Mouse (Mus musculus) CH12F3 (cell line): Measurements from ENCODE around the gene Rap1gap2.

ENCODE experiments used
- in situ Hi-C: fragments of 300-500 bp; cut with MboI; formaldehyde crosslinking; loops from 2 replicates; pipeline ENCODE4 v1.14.3; 2020; ENCODE audit warnings: low sequenced_read_pairs

Gene Rap1gap2

DNA sequence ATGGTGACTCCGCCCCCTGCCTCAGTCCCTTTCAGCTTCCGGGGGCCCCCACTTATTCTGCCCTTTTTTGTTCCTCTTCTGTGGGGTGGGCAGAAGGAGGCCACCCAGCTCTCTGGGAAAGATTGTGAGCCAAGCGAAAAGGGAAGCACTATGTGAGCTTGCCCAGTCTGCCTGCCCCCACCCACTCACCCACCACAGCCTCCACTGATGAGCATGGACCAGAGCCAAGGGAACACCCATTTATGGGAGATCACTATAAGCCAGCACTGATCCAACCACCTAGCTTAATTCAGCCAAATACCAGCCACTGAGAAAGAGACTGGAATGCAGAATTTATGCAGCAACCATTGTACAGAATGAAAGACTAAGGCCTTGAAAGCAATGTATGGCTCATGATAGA, 34.8 kb downstream of the Rap1gap2 start:
- in situ Hi-C loops = no loop called here

- in situ Hi-C loops = no loop called here
Measured at GRCm38 (mm10) chr11:74574768-74575434, 35.8 kb downstream of the Rap1gap2 start.

- in situ Hi-C loops = no loop called here
Measured at GRCm38 (mm10) chr11:74572459-74573061, 38.2 kb downstream of the Rap1gap2 start.

DNA sequence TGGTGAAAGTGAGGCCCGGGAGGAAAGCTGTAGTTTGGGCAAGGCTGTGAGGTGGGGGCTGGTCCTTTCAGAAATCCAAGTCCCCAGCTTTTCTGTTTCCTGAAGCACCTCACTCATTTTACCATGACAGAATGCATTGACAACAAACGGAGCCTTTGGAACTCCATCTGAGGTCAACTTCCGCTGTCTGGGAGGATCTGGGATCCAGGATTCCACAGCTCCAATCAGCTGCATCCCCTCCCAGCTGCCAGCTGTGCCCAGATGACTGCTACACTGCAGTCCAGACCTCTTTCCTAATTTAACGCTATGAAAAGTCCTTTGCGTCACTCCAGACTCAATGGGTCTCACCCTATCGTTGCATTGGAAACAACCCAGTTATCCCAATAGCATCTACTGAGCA, 41.0 kb downstream of the Rap1gap2 start:
- in situ Hi-C loops = no loop called here

DNA sequence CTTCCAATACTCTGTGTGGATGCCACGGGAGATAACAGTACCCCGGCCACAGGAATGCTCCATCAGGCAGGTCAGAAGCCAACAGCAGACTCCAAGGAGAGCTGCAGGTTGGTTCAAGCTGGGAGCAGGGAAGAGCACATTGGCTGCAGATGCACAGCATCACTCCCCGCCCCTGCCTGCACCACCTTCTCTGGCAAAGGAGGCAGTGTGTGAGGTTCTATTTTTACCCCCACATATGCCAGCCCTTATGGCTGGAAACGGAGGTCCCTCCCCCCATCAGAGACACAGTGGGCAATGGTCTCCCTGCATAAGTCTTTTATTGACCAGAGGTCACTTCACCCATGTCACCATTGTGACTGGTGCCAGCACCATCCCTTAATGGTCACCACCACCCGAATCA, 42.3 kb downstream of the Rap1gap2 start:
- in situ Hi-C loops = no loop called here

DNA sequence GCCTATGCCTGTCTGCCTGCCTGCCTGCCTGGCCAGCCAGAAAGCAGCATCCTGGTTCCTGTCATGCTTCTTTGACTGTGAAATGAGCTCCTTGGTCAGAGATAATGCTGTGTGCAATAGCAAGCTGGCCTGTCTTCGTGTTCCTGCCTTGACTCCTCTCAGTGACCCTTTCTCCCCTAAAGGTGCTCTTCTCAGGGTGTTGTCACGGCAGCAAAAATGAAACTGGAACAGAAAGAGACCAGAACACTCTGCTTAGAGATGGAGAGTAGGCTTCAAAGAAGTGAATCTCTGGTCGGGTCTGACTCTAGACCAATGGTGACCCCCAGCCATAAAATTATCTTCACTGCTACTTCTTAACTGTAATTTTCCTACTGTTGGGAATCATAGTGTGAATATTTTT, 42.7 kb downstream of the Rap1gap2 start:
- in situ Hi-C loops = no loop called here

DNA sequence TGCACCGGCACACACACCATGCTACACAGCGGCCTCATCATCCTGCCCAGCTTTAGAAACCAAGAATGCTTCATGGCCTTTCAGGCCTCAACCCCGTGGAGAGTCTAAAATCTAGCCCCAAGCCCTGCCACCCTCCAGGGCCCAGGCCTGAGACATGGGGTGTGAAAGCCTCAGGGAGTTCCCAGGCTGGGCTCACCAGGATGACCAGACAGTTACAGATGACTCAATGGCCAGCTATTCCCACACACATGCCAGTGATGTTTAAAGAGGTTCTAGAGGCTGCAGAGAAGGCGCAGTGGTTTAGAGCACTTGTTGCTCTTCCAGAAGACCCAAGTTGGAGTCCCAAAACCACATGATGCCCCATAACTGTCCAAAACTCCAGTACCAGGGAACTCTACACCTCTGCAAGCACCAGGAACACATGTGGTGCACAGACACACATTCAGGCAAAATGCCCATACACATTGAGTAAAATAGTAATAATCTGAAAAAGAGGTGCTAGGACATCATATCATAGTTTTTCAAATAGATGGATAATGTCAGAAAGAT, 44.3 kb downstream of the Rap1gap2 start:
- in situ Hi-C loops = no loop called here

DNA sequence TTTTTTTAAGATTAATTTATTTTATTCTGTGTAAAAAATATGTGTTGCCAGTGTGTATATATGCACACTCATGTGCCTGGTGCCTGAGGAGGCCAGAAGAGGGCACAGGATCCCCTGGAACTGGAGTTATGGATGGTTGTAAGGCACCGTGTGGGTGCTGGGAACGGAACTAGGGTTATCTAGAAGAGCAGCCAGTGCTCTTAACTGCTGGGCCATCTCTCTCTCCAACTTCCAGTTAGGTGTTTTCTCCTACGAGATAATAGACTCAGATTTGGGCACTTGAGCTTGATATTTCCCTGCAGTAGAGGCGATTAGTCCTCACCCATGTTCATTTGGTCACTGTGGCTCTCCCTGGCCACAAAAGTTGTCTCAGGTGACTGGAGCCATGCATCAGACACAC, 49.3 kb downstream of the Rap1gap2 start:
- in situ Hi-C loops = no loop called here

GRCm38 (mm10) chr11:74560600-74561227, 50.0 kb downstream of the Rap1gap2 start:
- in situ Hi-C loops = no loop called here

DNA sequence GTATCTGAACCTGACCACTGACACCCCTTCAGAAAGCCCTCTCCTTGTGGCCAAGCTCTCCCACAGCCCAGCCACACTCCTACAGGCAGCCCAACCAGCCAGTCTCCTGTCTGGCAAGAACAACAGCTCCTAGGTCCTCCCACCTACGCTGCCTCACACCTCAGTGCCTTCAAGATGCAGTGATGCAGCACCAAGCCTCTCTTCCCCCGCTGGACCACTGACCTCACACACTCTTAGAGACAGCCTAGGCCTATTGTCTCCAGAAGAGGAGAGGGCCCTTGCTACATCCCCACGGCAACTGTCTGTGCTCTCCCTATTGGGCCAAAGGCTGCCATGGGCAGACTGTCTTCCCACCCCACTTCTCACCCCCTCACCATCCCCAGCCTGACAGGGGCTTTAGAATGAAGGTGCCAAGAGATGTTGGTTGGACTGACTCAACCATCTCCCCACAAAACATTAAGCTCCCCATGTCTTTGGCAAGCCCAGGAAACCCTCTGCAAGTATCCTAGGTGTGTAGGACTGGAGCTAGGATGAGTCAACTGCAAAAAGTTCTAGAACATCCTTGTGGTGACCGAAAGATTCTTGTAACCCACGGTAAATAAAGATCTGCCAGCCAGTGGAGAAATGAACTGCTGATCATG, 50.8 kb downstream of the Rap1gap2 start:
- in situ Hi-C loops = no loop called here

GRCm38 (mm10) chr11:74558933-74559332, 51.8 kb downstream of the Rap1gap2 start:
- in situ Hi-C loops = no loop called here

DNA sequence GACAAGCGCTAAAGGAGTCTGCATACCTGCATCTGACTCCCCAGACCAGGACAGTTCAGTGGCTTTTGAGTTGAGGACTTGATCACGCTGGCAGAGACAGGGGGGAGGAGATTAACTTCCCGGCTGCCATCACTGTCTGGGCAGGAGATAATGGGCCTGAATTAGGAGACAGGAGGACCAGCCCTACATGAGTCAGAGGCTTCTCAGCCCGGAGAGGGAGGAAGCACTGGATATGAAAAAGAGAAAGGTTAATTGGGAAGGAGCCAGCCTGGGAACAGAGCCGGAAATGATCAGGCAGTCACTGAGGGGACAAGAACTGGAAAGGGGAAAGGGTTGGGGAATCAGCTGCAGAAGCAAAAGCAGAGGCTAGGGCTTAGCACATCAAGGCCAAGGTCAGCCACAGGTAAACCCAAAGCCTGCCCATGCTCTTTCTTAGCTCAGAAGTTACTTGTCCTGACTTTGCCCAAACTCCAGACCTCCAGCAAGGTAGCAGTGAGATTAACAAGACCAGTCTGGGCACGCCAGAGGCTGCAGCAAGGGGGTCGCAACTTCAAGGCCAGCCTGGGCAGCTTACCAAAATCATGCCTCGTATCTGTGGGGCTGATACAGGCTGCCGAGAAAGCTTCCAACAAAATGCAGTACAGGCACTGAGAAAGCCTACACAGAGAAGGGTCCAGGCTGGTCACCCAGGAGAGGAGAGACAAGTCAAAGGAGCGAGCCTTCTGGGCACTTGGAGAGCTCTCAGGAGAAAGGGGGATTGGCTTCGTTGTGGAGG, 53.1 kb downstream of the Rap1gap2 start:
- in situ Hi-C loops = no loop called here

DNA sequence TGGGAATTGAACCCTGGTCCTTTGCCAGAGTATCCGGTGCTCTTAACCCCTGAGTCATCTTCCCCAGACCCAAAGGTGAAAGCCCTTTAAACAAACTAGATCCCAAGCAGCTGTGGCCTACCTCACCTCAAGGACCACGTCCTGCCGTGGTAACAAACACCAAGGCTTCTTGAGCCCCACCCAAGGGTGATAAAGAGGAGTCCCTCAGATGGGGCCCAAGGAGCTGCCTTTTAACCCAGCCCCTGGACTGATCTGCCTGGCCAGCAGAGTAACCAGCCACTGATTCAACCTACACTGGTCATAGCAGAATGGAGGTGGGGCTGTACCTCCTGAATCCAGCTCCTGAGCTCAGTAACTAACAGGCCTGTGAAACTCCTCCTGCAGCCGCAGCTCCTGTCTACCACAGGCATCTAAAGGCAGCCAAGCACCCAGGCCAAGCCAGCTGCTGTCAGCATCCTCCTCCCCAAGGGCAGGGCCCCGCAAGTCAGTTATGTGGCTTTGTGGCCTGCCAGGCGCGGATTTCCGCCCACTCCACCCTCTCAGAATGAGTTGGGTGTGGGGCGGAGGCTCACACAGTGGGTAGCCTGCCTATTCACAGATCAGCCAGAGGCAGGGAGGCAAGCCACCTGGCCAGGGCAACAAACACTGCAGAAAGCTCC, 54.9 kb downstream of the Rap1gap2 start:
- in situ Hi-C loops = no loop called here

- in situ Hi-C loops = no loop called here
Measured at GRCm38 (mm10) chr11:74554683-74555341, 55.9 kb downstream of the Rap1gap2 start.

DNA sequence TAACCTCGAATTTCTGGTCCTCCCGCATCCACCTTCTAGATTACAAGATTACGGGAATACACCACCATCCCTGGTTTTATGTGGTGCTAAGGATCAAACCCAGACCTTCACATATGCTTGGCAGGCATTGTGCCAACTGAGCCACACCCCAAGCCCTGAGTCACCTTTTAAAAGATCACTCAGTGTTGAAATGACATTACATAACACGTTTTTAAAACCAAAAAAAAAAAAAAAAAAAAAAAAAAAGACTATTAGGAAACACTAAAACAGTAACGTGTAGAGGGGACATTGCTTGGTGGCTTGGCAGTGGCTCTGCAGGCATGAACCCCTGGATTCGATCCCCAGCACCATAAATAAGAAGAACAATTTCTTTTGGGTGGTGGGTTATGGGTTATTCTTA, 59.1 kb downstream of the Rap1gap2 start:
- in situ Hi-C loops = no loop called here

GRCm38 (mm10) chr11:74550615-74551102, 60.1 kb downstream of the Rap1gap2 start:
- in situ Hi-C loops = no loop called here

GRCm38 (mm10) chr11:74548781-74549382, 61.8 kb downstream of the Rap1gap2 start:
- in situ Hi-C loops = no loop called here

GRCm38 (mm10) chr11:74546933-74547694, 63.6 kb downstream of the Rap1gap2 start:
- in situ Hi-C loops = no loop called here
